Mouse (Mus musculus) c-Kit-positive CD71-positive TER-119-positive erythroid progenitor cells, embryonic 14.5 days (primary cell): ENCODE measurements at regions not wholly inside any gene's neighbourhood (a gene's known extent, or its start where the extent isn't known, plus 50 kb on each side); places are given as distances from the start of the nearest gene placed in this dataset.
A peak's percentile ranks its signal among the peaks of the same experiment; 100 is the strongest.

Source experiments
- DNase-seq: peaks from one replicate; pipeline ENCODE4 v3.0.0-alpha.2; 2013; ENCODE audit warnings: low spot score

- DNase-seq = no peak
Measured at GRCm38 (mm10) chr5:112020882-112021281, 231.4 kb downstream of the Cryba4 start.

- no peak for DNase-seq
Measured at GRCm38 (mm10) chr5:112029955-112030354, 222.4 kb downstream of the Cryba4 start.

GRCm38 (mm10) chr5:112032036-112032435 is 220.3 kb downstream of the Cryba4 start:
- no peak for DNase-seq

GRCm38 (mm10) chr5:112035426-112035825 is 216.9 kb downstream of the Cryba4 start:
- DNase-seq = no peak

- DNase-seq = no peak
Measured at GRCm38 (mm10) chr5:112037080-112037479, 215.2 kb downstream of the Cryba4 start.

GRCm38 (mm10) chr5:112039645-112040372 is 212.5 kb downstream of the Cryba4 start:
- DNase-seq = no peak

GRCm38 (mm10) chr5:112040678-112041077 is 211.6 kb downstream of the Cryba4 start:
- DNase-seq = no peak

- DNase-seq = no peak
Measured at GRCm38 (mm10) chr5:112041285-112041684, 211.0 kb downstream of the Cryba4 start.

GRCm38 (mm10) chr5:112042236-112042635 is 210.1 kb downstream of the Cryba4 start:
- DNase-seq = no peak

- no peak for DNase-seq
Measured at GRCm38 (mm10) chr5:112050046-112050782, 202.1 kb downstream of the Cryba4 start.

- no peak for DNase-seq
Measured at GRCm38 (mm10) chr5:112050906-112051305, 201.4 kb downstream of the Cryba4 start.

- no peak for DNase-seq
Measured at GRCm38 (mm10) chr5:112051786-112052185, 200.5 kb downstream of the Cryba4 start.

- DNase-seq = no peak
Measured at GRCm38 (mm10) chr5:112053600-112054155, 198.6 kb downstream of the Cryba4 start.

GRCm38 (mm10) chr5:112055018-112055417 is 197.3 kb downstream of the Cryba4 start:
- no peak for DNase-seq

GRCm38 (mm10) chr5:112069917-112070316 is 182.4 kb downstream of the Cryba4 start:
- DNase-seq = no peak

- no peak for DNase-seq
Measured at GRCm38 (mm10) chr5:112072456-112072855, 179.9 kb downstream of the Cryba4 start.

- no peak for DNase-seq
Measured at GRCm38 (mm10) chr5:112077097-112077496, 175.2 kb downstream of the Cryba4 start.

- peak; percentile 3 for DNase-seq
Measured at GRCm38 (mm10) chr5:112077840-112078600, 174.3 kb downstream of the Cryba4 start.

- DNase-seq = no peak
Measured at GRCm38 (mm10) chr5:112081006-112081405, 171.3 kb downstream of the Cryba4 start.

GRCm38 (mm10) chr5:112091867-112092535 is 160.3 kb downstream of the Cryba4 start:
- DNase-seq = no peak

GRCm38 (mm10) chr5:112093905-112094571 is 158.3 kb downstream of the Cryba4 start:
- DNase-seq = no peak
